Mouse (Mus musculus): Measurements from ENCODE around the gene Has1. TPM values are rescaled to one million over a fixed set of nuclear protein-coding genes. Genes with fewer than 3 reads are reported as not detected.
"Not testable (repeated sequence)": the region's sequence is repeated elsewhere in the genome, so short reads cannot be mapped to it uniquely, and the experiment has no call there.

Gene Has1
- polyA plus RNA-seq, 1 experiment: 0.58 TPM

DNA sequence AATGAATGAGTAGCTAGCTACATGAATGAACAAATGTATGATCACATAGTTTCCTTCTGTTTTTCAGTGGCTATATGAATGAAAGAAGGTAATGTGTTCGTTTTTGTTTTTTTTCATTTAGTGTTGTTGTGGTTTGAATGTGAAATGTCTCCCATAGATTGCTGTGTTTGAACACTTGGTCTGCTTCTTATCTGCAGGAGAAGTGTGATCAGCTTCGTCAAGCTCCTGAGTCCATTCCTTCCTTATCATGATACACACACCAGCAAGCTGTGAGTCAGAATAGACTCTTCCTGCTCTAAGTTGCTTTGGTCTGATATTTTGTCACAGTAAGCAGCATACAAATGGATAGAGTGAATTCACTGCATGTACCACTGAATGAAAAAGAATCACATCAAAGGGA is 6.0 kb downstream of the Has1 start:
- Histone ChIP-seq H3K27ac (ENCODE audit: insufficient read depth, low read length) (no peak overlapping the region), H3K4me3 (ENCODE audit: insufficient read depth, low read length) (no peak overlapping the region), H3K4me1 (ENCODE audit: control insufficient read depth, insufficient read depth, low read length) (no peaks in the 10 kb centered on the region)
- no peak for TF ChIP-seq POLR2A (IDR thresholded peaks at IDR 0.05; ENCODE audit: extremely low read depth, insufficient read depth, low read length)
- TF ChIP-seq CTCF (IDR thresholded peaks at IDR 0.05; ENCODE audit: extremely low read depth, insufficient read depth, low read length): no peak

GRCm38 (mm10) chr17:17845187-17846027 is 9.6 kb downstream of the Has1 start:
- Histone ChIP-seq H3K4me3 (ENCODE audit: insufficient read depth, low read length) (no peak overlapping the region), H3K4me1 (ENCODE audit: control insufficient read depth, insufficient read depth, low read length) (no peaks in the 10 kb centered on the region), H3K27ac (ENCODE audit: insufficient read depth, low read length) (no peak overlapping the region)
- TF ChIP-seq CTCF (IDR thresholded peaks at IDR 0.05; ENCODE audit: extremely low read depth, insufficient read depth, low read length) (no peak), POLR2A (IDR thresholded peaks at IDR 0.05; ENCODE audit: extremely low read depth, insufficient read depth, low read length) (no peak)

DNA sequence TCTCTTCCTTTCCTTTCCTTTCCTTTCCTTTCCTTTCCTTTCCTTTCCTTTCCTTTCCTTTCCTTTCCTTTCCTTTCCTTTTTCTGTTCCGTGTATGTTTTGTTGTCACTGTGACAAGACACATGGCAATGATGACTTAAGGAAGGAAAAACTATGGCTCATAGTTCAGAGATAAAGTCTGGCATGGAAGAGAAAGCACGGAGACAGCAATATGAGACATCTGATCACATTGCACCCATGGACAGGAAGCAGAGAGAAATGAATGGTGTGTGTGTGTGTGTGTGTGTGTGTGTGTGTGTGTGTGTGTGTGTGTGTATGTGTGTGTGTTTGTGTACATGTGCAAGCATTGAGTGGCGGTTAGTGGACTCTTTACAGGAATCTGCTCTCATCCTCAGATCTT is 10.4 kb downstream of the Has1 start:
- H3K4me1 ChIP-seq (ENCODE audit: control insufficient read depth, insufficient read depth, low read length); H3K4me3 ChIP-seq (ENCODE audit: insufficient read depth, low read length): not testable (repeated sequence)

DNA sequence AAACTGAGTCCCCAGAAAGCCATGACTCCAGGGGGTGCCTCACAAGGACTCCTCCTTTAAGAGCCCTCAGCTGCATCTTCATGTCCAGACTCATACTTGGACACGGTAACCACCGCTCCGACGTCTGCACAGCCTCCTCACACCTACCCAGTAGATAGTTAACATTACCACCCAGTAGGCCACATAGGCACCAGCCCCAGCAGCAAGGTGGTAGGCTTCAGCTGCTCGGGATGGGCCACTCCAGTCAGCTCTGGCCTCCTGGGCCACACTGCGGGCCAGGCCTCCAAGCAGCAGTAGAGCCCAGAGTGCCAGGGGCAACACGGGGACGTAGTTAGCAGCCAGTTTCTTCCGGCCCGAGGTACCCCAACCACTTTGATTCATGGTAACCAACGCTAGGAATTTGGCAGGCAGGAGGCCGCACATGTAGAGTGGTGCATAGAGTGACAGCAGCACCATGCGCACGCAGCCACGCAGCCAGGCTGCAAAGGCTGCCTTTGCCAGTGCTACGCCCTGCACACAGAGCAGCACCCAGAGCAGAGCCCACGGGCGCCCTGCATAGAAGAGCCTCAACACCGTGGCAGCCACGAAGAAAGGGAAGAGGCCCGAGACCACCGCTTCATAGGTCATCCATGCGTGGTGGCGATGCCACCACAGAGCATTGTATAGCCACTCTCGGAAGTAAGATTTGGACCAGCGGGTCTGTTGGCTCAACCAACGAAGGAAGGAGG is 11.3 kb downstream of the Has1 start:
- Histone ChIP-seq H3K4me3 (ENCODE audit: insufficient read depth, low read length) (no peak overlapping the region), H3K4me1 (ENCODE audit: control insufficient read depth, insufficient read depth, low read length) (no peaks in the 10 kb centered on the region), H3K27ac (ENCODE audit: insufficient read depth, low read length) (no peak overlapping the region)
- TF ChIP-seq POLR2A (IDR thresholded peaks at IDR 0.05; ENCODE audit: extremely low read depth, insufficient read depth, low read length) (no peak), CTCF (IDR thresholded peaks at IDR 0.05; ENCODE audit: extremely low read depth, insufficient read depth, low read length) (no peak)

More for the DNA sequence above, 10.4 kb downstream of the Has1 start:
- not testable (repeated sequence) for H3K27ac ChIP-seq (ENCODE audit: insufficient read depth, low read length)

- Histone ChIP-seq H3K4me3 (ENCODE audit: insufficient read depth, low read length) (no peak overlapping the region), H3K4me1 (ENCODE audit: control insufficient read depth, insufficient read depth, low read length) (no peaks in the 10 kb centered on the region), H3K27ac (ENCODE audit: insufficient read depth, low read length) (no peak overlapping the region)
- TF ChIP-seq POLR2A (IDR thresholded peaks at IDR 0.05; ENCODE audit: extremely low read depth, insufficient read depth, low read length) (no peak), CTCF (IDR thresholded peaks at IDR 0.05; ENCODE audit: extremely low read depth, insufficient read depth, low read length) (no peak)
Observed at GRCm38 (mm10) chr17:17840796-17841195, 14.2 kb downstream of the Has1 start.

DNA sequence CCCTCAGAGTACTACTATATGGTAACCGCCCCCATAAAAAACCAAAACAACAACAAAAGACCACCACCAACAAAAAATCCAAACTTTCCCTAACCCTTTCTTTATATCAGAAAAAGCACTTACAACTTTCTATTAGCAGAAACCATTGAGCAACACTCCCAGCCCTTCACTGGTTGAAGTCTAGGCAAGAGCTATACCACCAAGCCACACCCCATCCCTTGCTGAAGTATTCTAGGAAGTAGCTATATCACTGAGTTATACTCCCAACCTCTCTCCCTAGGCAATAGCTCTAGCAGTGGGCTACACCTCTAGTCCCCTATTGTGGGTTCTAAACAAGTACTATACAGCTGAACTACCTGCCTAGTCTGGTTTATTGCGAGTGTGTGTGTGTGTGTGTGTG is 15.7 kb downstream of the Has1 start:
- Histone ChIP-seq H3K4me3 (ENCODE audit: insufficient read depth, low read length) (no peak overlapping the region), H3K27ac (ENCODE audit: insufficient read depth, low read length) (no peak overlapping the region), H3K4me1 (ENCODE audit: control insufficient read depth, insufficient read depth, low read length) (no peaks in the 10 kb centered on the region; the same call in 1 of the 2 replicates)
- TF ChIP-seq POLR2A (IDR thresholded peaks at IDR 0.05; ENCODE audit: extremely low read depth, insufficient read depth, low read length) (no peak), CTCF (IDR thresholded peaks at IDR 0.05; ENCODE audit: extremely low read depth, insufficient read depth, low read length) (no peak)

DNA sequence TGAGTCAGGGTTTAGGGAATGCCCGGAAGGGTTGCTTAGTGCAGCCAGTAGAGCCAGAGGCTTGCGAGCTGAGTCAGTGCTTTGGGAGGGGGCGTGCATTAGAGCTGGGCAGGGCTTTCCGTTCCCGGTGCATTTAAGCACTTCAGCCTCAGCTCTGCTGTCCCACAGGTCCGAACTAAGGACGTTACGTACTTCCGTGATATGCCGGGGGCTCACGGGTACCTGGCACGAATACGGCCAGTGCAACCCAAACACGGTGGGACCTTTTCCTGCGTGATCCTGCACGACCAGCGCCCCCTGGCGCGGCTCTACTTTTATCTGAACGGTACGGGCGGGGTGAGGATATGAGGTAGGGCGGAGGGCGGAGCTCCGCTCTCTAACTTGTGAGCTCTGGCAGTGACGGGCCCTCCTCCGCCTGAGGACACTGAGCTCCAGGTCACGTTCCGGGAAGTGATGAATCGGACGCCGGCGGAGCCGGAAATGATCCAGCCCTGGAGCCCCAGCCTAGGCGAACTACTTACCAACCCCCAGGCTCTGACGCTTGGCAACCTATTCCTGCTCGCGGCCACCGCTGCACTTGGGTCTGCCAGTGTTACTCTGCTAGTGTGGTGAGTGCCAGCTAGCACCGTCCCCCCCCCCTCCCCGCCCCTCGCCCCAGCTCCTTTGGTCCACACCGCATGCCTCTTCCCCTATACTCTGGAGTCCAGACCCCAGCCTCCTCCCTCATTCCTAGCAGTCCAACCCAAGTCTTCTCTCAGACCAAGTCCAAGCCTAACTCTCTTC is 16.9 kb downstream of the Has1 start:
- Histone ChIP-seq H3K4me1 (ENCODE audit: control insufficient read depth, insufficient read depth, low read length) (no peaks in the 10 kb centered on the region; the same call in 1 of the 2 replicates), H3K4me3 (ENCODE audit: insufficient read depth, low read length) (peak overlapping the region; percentile 36), H3K27ac (ENCODE audit: insufficient read depth, low read length) (peak overlapping the region; percentile 54)
- TF ChIP-seq CTCF (IDR thresholded peaks at IDR 0.05; ENCODE audit: extremely low read depth, insufficient read depth, low read length): peak; percentile 51
- peak; percentile 72 for TF ChIP-seq POLR2A (IDR thresholded peaks at IDR 0.05; ENCODE audit: extremely low read depth, insufficient read depth, low read length)

GRCm38 (mm10) chr17:17837426-17837825 is 17.6 kb downstream of the Has1 start:
- TF ChIP-seq POLR2A (IDR thresholded peaks at IDR 0.05; ENCODE audit: extremely low read depth, insufficient read depth, low read length) (no peak), CTCF (IDR thresholded peaks at IDR 0.05; ENCODE audit: extremely low read depth, insufficient read depth, low read length) (no peak)
- no peaks in the 10 kb centered on the region; the same call in 1 of the 2 replicates for H3K4me1 ChIP-seq (ENCODE audit: control insufficient read depth, insufficient read depth, low read length)
- peak overlapping the region; percentile 36 for H3K4me3 ChIP-seq (ENCODE audit: insufficient read depth, low read length)

DNA sequence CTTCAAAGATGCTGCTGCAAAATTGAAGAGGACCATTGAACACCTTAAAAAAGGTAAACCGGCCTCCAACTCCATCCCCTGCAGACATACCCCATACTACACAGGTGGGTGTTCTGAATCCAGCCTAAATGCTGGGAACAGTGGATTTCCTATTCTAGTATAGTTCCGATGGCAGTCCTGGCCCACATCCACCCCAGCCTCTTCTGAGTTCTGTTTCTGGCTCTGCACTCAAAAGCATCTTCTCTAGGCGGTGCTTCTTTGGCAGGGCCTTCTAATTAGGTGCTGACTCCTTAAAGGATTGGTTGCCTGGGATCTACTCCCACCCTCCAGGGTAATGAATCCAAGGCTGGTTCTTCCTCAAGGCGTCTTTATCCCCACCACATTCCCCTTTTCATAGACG is 18.9 kb downstream of the Has1 start:
- no peak overlapping the region for H3K27ac ChIP-seq (ENCODE audit: insufficient read depth, low read length)
- TF ChIP-seq CTCF (IDR thresholded peaks at IDR 0.05; ENCODE audit: extremely low read depth, insufficient read depth, low read length) (no peak), POLR2A (IDR thresholded peaks at IDR 0.05; ENCODE audit: extremely low read depth, insufficient read depth, low read length) (no peak)
- no peaks in the 10 kb centered on the region; the same call in 1 of the 2 replicates for H3K4me1 ChIP-seq (ENCODE audit: control insufficient read depth, insufficient read depth, low read length)

More at GRCm38 (mm10) chr17:17837426-17837825, 17.6 kb downstream of the Has1 start:
- H3K27ac ChIP-seq (ENCODE audit: insufficient read depth, low read length): peak overlapping the region; percentile 54

More for the DNA sequence above, 18.9 kb downstream of the Has1 start:
- H3K4me3 ChIP-seq (ENCODE audit: insufficient read depth, low read length): no peak overlapping the region

All from cortical plate, adult 2 months (tissue).